Mouse (Mus musculus): Measurements from ENCODE around the gene Dnm3.

The Dnm3 gene

GRCm38 (mm10) chr1:162037185-162037765 is 440.6 kb downstream of the Dnm3 start:
- no peak for TF ChIP-seq NANOG (IDR thresholded peaks at IDR 0.05; ENCODE audit: borderline replicate concordance, low read length)
- TF ChIP-seq POU5F1 (IDR thresholded peaks at IDR 0.05; ENCODE audit: borderline replicate concordance, low read length), result no peak
- TF ChIP-seq CTCF (conservative IDR thresholded peaks at IDR 0.05; ENCODE audit: low read length), result no peak
- Histone ChIP-seq H3K27me3 (ENCODE audit: insufficient read depth, low read length) (no peaks in the 10 kb centered on the region), H3K36me3 (ENCODE audit: insufficient read depth, low read length) (no peaks in the 10 kb centered on the region), H3K4me1 (replicated peaks; ENCODE audit: low read depth, low read length) (no peaks in the 10 kb centered on the region), H3K9me3 (ENCODE audit: low read length) (no peaks in the 10 kb centered on the region), H3K4me3 (replicated peaks; ENCODE audit: low read length) (no peak overlapping the region)

GRCm38 (mm10) chr1:162036461-162036835 is 441.4 kb downstream of the Dnm3 start:
- H3K4me1 ChIP-seq (replicated peaks; ENCODE audit: low read depth, low read length), result no peaks in the 10 kb centered on the region
- no peaks in the 10 kb centered on the region for H3K36me3 ChIP-seq (ENCODE audit: insufficient read depth, low read length)
- TF ChIP-seq CTCF (conservative IDR thresholded peaks at IDR 0.05; ENCODE audit: low read length) (no peak), NANOG (IDR thresholded peaks at IDR 0.05; ENCODE audit: borderline replicate concordance, low read length) (no peak), POU5F1 (IDR thresholded peaks at IDR 0.05; ENCODE audit: borderline replicate concordance, low read length) (no peak)
- no peak overlapping the region for H3K4me3 ChIP-seq (replicated peaks; ENCODE audit: low read length)
- no peaks in the 10 kb centered on the region for H3K9me3 ChIP-seq (ENCODE audit: low read length)
- no peaks in the 10 kb centered on the region for H3K27me3 ChIP-seq (ENCODE audit: insufficient read depth, low read length)

- Histone ChIP-seq H3K4me1 (replicated peaks; ENCODE audit: low read depth, low read length) (no peaks in the 10 kb centered on the region), H3K27me3 (ENCODE audit: insufficient read depth, low read length) (no peaks in the 10 kb centered on the region), H3K36me3 (ENCODE audit: insufficient read depth, low read length) (no peaks in the 10 kb centered on the region), H3K4me3 (replicated peaks; ENCODE audit: low read length) (no peak overlapping the region), H3K9me3 (ENCODE audit: low read length) (no peaks in the 10 kb centered on the region)
- no peak for TF ChIP-seq CTCF (conservative IDR thresholded peaks at IDR 0.05; ENCODE audit: low read length)
Observed at GRCm38 (mm10) chr1:162035800-162036460, 441.9 kb downstream of the Dnm3 start.

GRCm38 (mm10) chr1:162023681-162024270 is 454.1 kb downstream of the Dnm3 start:
- Histone ChIP-seq H3K4me1 (replicated peaks; ENCODE audit: low read depth, low read length) (no peaks in the 10 kb centered on the region), H3K4me3 (replicated peaks; ENCODE audit: low read length) (no peak overlapping the region), H3K36me3 (ENCODE audit: insufficient read depth, low read length) (no peaks in the 10 kb centered on the region), H3K9me3 (ENCODE audit: low read length) (no peaks in the 10 kb centered on the region), H3K27me3 (ENCODE audit: insufficient read depth, low read length) (no peaks in the 10 kb centered on the region)
- TF ChIP-seq POU5F1 (IDR thresholded peaks at IDR 0.05; ENCODE audit: borderline replicate concordance, low read length), result no peak
- TF ChIP-seq CTCF (conservative IDR thresholded peaks at IDR 0.05; ENCODE audit: low read length), result no peak
- TF ChIP-seq NANOG (IDR thresholded peaks at IDR 0.05; ENCODE audit: borderline replicate concordance, low read length), result no peak

DNA sequence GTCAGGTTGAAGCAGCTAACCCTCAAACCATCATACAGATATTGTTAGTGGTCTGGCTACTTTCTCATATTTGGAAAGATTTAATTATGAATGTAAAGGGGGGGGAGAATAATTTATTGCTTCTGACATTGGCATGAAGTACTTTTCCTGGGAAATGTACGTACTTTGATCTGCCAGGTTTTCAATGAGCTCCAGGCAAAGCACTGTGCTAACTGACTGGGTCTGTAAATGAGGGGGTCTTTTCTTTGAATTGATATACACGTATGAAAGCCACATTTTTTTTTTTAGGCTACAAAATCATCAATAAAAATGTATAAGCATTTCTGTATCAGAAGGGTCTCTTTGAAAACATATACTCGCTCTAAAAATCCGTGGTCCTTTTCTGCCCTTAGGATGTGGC is 457.1 kb downstream of the Dnm3 start:
- TF ChIP-seq POU5F1 (IDR thresholded peaks at IDR 0.05; ENCODE audit: borderline replicate concordance, low read length) (no peak), CTCF (conservative IDR thresholded peaks at IDR 0.05; ENCODE audit: low read length) (no peak), NANOG (IDR thresholded peaks at IDR 0.05; ENCODE audit: borderline replicate concordance, low read length) (no peak)
- no peak overlapping the region for H3K4me3 ChIP-seq (replicated peaks; ENCODE audit: low read length)
- no peaks in the 10 kb centered on the region for H3K9me3 ChIP-seq (ENCODE audit: low read length)
- no peaks in the 10 kb centered on the region for H3K27me3 ChIP-seq (ENCODE audit: insufficient read depth, low read length)
- H3K36me3 ChIP-seq (ENCODE audit: insufficient read depth, low read length), result no peaks in the 10 kb centered on the region
- H3K4me1 ChIP-seq (replicated peaks; ENCODE audit: low read depth, low read length), result no peaks in the 10 kb centered on the region

DNA sequence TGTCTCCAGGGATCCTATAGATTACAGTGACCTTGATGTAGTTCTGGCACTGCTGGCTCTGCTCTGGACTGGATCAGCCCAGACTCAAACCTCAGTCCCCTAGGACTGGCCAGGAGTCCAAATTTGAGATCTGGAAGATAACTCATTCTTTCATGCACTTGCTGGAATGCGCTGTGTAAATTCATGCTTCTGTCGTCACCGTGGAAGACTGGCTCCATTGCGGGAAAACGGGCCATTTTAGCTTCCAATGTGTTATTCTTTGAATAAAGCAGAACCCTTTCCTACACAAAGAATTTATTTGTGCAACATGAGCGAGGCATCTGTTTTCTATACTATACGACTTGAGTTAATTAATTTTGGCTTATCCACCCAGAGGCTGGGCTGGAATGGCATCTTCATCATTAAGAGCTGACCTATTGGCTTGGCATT is 457.5 kb downstream of the Dnm3 start:
- Histone ChIP-seq H3K4me1 (replicated peaks; ENCODE audit: low read depth, low read length) (no peaks in the 10 kb centered on the region), H3K9me3 (ENCODE audit: low read length) (no peaks in the 10 kb centered on the region), H3K27me3 (ENCODE audit: insufficient read depth, low read length) (no peaks in the 10 kb centered on the region), H3K36me3 (ENCODE audit: insufficient read depth, low read length) (no peaks in the 10 kb centered on the region), H3K4me3 (replicated peaks; ENCODE audit: low read length) (no peak overlapping the region)
- TF ChIP-seq NANOG (IDR thresholded peaks at IDR 0.05; ENCODE audit: borderline replicate concordance, low read length) (no peak), CTCF (conservative IDR thresholded peaks at IDR 0.05; ENCODE audit: low read length) (no peak), POU5F1 (IDR thresholded peaks at IDR 0.05; ENCODE audit: borderline replicate concordance, low read length) (no peak)

GRCm38 (mm10) chr1:162018601-162018977 is 459.2 kb downstream of the Dnm3 start:
- H3K4me1 ChIP-seq (replicated peaks; ENCODE audit: low read depth, low read length), result no peaks in the 10 kb centered on the region
- H3K36me3 ChIP-seq (ENCODE audit: insufficient read depth, low read length), result no peaks in the 10 kb centered on the region
- H3K4me3 ChIP-seq (replicated peaks; ENCODE audit: low read length), result no peak overlapping the region
- no peaks in the 10 kb centered on the region for H3K9me3 ChIP-seq (ENCODE audit: low read length)
- no peaks in the 10 kb centered on the region for H3K27me3 ChIP-seq (ENCODE audit: insufficient read depth, low read length)
- TF ChIP-seq POU5F1 (IDR thresholded peaks at IDR 0.05; ENCODE audit: borderline replicate concordance, low read length) (no peak), CTCF (conservative IDR thresholded peaks at IDR 0.05; ENCODE audit: low read length) (no peak), NANOG (IDR thresholded peaks at IDR 0.05; ENCODE audit: borderline replicate concordance, low read length) (no peak)

DNA sequence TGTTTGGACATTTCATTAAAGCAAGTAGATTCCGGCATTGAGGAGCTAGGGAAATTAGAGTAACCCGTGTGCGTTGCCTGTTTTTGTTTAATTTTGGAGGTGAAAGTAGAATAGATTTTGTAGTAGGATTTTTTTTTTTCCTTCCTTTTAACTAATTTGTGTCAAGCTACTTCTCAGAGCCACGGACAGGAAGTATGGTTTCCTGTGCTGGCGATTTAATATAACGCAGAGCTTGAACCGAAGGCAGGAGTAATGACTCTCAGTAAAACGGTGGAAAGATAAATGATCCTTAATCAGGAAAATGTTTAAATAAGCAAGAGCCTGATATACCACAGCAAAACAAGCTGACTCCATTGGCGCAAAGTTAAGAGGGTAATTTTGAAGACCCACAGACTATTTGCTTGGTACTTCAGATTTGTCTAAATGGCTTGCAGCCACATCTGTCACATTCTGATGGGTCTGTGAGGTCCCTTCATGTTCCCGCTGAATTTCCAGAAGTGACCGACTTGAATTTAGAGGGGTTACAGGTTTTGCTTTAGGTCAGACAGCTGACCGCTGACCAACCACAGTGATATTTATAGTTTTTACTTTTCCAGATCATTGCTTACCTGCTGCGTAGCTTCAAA is 459.7 kb downstream of the Dnm3 start:
- Histone ChIP-seq H3K27me3 (ENCODE audit: insufficient read depth, low read length) (no peaks in the 10 kb centered on the region), H3K9me3 (ENCODE audit: low read length) (no peaks in the 10 kb centered on the region), H3K36me3 (ENCODE audit: insufficient read depth, low read length) (no peaks in the 10 kb centered on the region), H3K4me3 (replicated peaks; ENCODE audit: low read length) (no peak overlapping the region), H3K4me1 (replicated peaks; ENCODE audit: low read depth, low read length) (no peaks in the 10 kb centered on the region)
- no peak for TF ChIP-seq CTCF (conservative IDR thresholded peaks at IDR 0.05; ENCODE audit: low read length)
- no peak for TF ChIP-seq POU5F1 (IDR thresholded peaks at IDR 0.05; ENCODE audit: borderline replicate concordance, low read length)
- TF ChIP-seq NANOG (IDR thresholded peaks at IDR 0.05; ENCODE audit: borderline replicate concordance, low read length), result no peak

All from E14TG2a.4 (cell line).